Mouse (Mus musculus) C2C12 (cell line): ENCODE results near the gene Mecom. TPM values are rescaled to one million over a fixed set of nuclear protein-coding genes. Genes with fewer than 3 reads are reported as not detected.

Experiments
- H3K27me3 ChIP-seq: one replicate; pipeline ENCODE4 v1.6.1; 2011; ENCODE audit not compliant: control insufficient read depth, insufficient read depth, insufficient read length
- H3K36me3 ChIP-seq: one replicate; pipeline ENCODE4 v1.6.1; 2011; ENCODE audit not compliant: control insufficient read depth, insufficient read depth
- H3K4me3 ChIP-seq: one replicate; pipeline ENCODE4 v1.5.1; 2011; ENCODE audit warnings: mild to moderate bottlenecking, control low read depth; ENCODE audit not compliant: poor library complexity, insufficient read depth, severe bottlenecking
- H3K79me2 ChIP-seq: one replicate; pipeline ENCODE4 v1.6.1; 2011; ENCODE audit not compliant: control insufficient read depth, insufficient read depth
- H3K79me3 ChIP-seq: one replicate; pipeline ENCODE4 v1.6.1; 2011; ENCODE audit warnings: low read depth, control low read depth
- H3ac ChIP-seq: one replicate; pipeline ENCODE3; 2011; ENCODE audit warnings: low read depth; ENCODE audit not compliant: control insufficient read depth, insufficient read length
- CEBPB ChIP-seq: IDR thresholded peaks from one replicate; pipeline ENCODE4 v1.6.1; 2011; ENCODE audit warnings: low read depth, mild to moderate bottlenecking, control low read depth, moderate library complexity
- CTCF ChIP-seq: IDR thresholded peaks from one replicate; pipeline ENCODE4 v1.5.1; 2011; ENCODE audit not compliant: control insufficient read depth, insufficient read depth, insufficient read length
- FOSL1 ChIP-seq: IDR thresholded peaks from one replicate; pipeline ENCODE4 v1.8.0; 2011; ENCODE audit warnings: mild to moderate bottlenecking, low read length; ENCODE audit not compliant: poor library complexity, insufficient read depth, severe bottlenecking
- MAX ChIP-seq: IDR thresholded peaks from one replicate; pipeline ENCODE4 v1.6.1; 2011; ENCODE audit warnings: mild to moderate bottlenecking, control low read depth
- MYOD1 ChIP-seq: IDR thresholded peaks from one replicate; pipeline ENCODE4 v1.6.1; 2011; ENCODE audit warnings: low read depth; ENCODE audit not compliant: control insufficient read depth, insufficient read length
- MYOG ChIP-seq: IDR thresholded peaks from one replicate; pipeline ENCODE4 v1.6.1; 2011; ENCODE audit not compliant: control insufficient read depth, insufficient read length; ENCODE audit errors: extremely low read depth
- USF1 ChIP-seq: IDR thresholded peaks from one replicate; pipeline ENCODE4 v1.6.1; 2011; ENCODE audit warnings: low read depth, mild to moderate bottlenecking, control low read depth, moderate library complexity
- polyA plus RNA-seq: library from polyadenylated mRNA; unstranded; fragments of >200 nt; fragmentation: generic; extraction: Trizol; gene quantifications from one replicate; pipeline ENCODE4 v1.2.1, GENCODE M21; 2012; ENCODE audit warnings: missing spikeins

Gene Mecom
- polyA plus RNA-seq, 1 experiment = 1.3 TPM

DNA sequence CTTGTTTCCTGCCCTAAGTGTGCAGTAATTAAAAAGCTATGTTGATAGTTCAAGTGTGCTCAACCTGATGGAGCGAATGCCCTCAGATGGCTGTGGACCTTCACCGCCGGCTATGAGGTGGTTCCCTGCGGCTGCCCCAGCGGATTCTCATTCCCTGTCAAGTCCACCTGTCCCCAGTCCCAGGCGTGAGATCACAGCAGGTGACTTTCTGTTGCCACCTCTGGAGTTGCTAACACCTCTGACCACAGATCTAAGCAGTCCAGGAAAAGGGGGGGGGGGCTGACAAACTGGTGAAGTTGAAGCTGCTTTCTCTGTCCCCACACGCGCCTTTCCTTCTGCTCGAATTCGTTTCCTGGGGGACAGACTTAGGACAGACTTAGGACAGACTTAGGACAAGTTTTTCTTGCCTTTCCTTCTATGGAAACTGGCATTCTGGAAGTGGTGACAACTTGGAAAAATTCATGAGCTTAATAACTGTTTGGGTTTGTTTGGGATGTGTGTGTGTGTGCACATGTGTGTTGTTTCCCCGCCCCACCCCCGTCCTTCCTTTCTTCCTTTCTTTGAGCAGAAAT is 35.3 kb downstream of the Mecom start:
- Histone ChIP-seq H3K79me3 (no peaks in the 10 kb centered on the region), H3K36me3 (no peaks in the 10 kb centered on the region), H3K4me3 (no peak overlapping the region), H3K27me3 (peaks cover 47% of the 10 kb centered on the region), H3K79me2 (no peaks in the 10 kb centered on the region), H3ac (no peak overlapping the region)
- TF ChIP-seq CTCF (no peak), CEBPB (no peak), MYOD1 (no peak), MAX (no peak), MYOG (no peak), USF1 (no peak), FOSL1 (no peak)

DNA sequence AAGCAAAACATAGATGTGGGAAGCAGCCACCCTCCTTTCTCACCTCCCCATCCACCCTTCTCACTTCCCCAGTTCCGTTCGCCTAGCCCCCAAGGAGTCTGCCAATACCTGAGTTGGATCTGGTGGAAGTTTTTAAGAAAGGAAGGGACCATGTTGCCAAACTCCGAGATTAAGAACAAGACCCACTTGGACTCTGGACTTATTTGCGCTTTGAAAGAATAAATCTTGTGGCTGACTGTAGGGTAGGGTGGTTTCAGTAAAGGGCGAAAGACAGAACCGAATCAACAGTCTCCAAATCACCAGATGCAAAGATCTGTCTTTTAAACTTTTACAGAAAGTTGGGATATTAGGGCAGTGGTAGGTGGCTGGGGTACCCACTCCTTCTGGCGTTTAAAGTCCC is 36.0 kb downstream of the Mecom start:
- H3K27me3 ChIP-seq = peaks cover 49% of the 10 kb centered on the region
- no peak overlapping the region for H3ac ChIP-seq
- TF ChIP-seq CEBPB = no peak
- no peak for TF ChIP-seq CTCF
- no peak for TF ChIP-seq FOSL1
- TF ChIP-seq MAX = no peak
- no peak for TF ChIP-seq MYOG
- TF ChIP-seq USF1 = no peak
- no peak for TF ChIP-seq MYOD1
- H3K79me3 ChIP-seq = no peaks in the 10 kb centered on the region
- no peaks in the 10 kb centered on the region for H3K36me3 ChIP-seq
- no peaks in the 10 kb centered on the region for H3K79me2 ChIP-seq
- H3K4me3 ChIP-seq = no peak overlapping the region

DNA sequence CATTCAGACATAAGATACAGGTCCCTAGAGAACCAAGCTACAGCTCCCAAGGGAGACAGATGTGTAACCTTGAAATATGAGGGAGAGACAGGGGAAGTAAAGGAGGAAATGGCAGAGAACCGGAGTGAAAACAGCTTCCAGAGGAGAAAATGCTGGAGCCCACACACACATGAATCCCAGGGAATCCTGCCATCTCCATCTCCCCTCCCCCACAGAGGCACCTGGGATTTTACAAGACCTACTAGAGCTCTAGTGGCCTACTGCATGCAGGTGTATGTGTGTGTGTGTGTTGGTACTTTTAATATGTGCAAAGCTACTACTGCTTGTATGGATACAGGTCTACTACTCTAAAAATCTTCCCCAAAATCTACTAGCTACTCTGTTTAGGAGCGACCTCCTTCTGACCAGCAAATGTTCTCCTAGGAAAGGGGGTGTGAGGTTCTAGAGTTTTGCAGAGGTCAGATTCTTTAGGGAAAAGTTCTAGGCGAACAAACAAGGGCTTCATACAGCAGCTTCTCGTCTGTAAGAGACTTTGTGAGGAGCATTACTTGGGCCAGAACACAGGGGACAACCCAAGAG is 36.7 kb downstream of the Mecom start:
- TF ChIP-seq CEBPB = no peak
- no peak for TF ChIP-seq CTCF
- TF ChIP-seq MYOG = no peak
- no peak for TF ChIP-seq MAX
- TF ChIP-seq MYOD1 = no peak
- no peak for TF ChIP-seq USF1
- no peak for TF ChIP-seq FOSL1
- no peaks in the 10 kb centered on the region for H3K36me3 ChIP-seq
- no peak overlapping the region for H3K4me3 ChIP-seq
- peaks cover 52% of the 10 kb centered on the region for H3K27me3 ChIP-seq
- H3ac ChIP-seq = no peak overlapping the region
- H3K79me2 ChIP-seq = no peaks in the 10 kb centered on the region
- no peaks in the 10 kb centered on the region for H3K79me3 ChIP-seq

DNA sequence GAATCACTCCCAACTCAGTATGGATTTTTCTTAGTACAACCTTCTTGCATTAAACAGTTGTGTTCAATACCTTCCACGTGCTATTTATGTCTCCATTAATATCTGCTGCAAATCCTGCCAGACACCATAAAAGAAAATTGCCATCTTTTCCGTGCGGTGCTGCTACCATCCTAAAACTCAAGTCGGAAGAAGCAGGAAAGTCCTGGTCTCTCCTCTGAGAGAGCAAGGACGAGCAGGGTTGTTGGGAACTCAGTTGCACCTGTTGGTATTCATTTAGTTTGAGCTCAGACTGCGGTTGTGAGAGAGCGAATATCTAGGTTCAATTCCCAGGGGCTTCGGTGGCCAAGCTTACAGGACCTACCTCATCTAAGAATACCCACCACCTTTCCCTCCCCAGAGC is 37.2 kb downstream of the Mecom start:
- Histone ChIP-seq H3K27me3 (peaks cover 55% of the 10 kb centered on the region), H3ac (no peak overlapping the region), H3K79me2 (no peaks in the 10 kb centered on the region), H3K79me3 (no peaks in the 10 kb centered on the region), H3K4me3 (no peak overlapping the region), H3K36me3 (no peaks in the 10 kb centered on the region)
- no peak for TF ChIP-seq USF1
- TF ChIP-seq MAX = no peak
- TF ChIP-seq MYOD1 = no peak

DNA sequence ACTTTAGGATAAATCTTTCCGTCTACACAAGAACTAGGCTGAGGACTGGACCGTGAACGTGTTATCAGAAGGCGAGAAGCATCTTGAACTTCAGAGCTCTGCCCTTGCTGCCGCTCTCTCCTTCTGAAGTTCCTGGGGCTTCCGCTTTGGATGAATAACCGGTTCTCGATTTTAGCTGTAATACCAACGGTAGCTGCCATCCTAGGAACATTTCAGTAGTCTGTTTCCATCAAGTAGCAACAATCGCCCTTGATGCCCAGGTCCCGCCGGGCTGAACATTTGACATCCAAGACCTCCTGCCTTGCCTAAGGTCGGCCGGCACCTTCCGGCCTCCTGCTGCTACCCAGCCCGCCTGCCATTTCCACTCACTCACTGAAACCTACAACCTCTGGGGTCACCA is 37.7 kb downstream of the Mecom start:
- Histone ChIP-seq H3K79me3 (no peaks in the 10 kb centered on the region), H3ac (no peak overlapping the region), H3K79me2 (no peaks in the 10 kb centered on the region), H3K36me3 (no peaks in the 10 kb centered on the region), H3K27me3 (peaks cover 54% of the 10 kb centered on the region), H3K4me3 (no peak overlapping the region)
- TF ChIP-seq USF1 (no peak), MAX (no peak), CTCF (no peak), CEBPB (no peak), MYOD1 (no peak), FOSL1 (no peak), MYOG (no peak)
